Mouse (Mus musculus) midbrain, embryonic 15.5 days (tissue): ENCODE data around the gene Ccn5. TPM values are rescaled to one million over a fixed set of nuclear protein-coding genes. Genes with fewer than 3 reads are reported as not detected.

Source experiments
- polyA plus RNA-seq: library from polyadenylated mRNA; unstranded; fragments of >200 nt; fragmentation: Nextera tagmentation; extraction: Ambion mirVana; gene quantifications from 2 replicates; pipeline ENCODE4 v1.2.1, GENCODE M21; 2015

The Ccn5 gene
- polyA plus RNA-seq, 1 experiment from 2014 or later: 0.28 TPM

Other genes starting within 250 kb of the Ccn5 start
- 47.1 and 50.2 TPM in 2 replicates for gene Ttpal, start 218.5 kb upstream of the Ccn5 start, polyA plus RNA-seq
- 33.0 and 35.9 TPM in 2 replicates for gene Serinc3, start 175.7 kb upstream of the Ccn5 start, polyA plus RNA-seq
- gene Pkig, start 162.5 kb upstream of the Ccn5 start, polyA plus RNA-seq: 125 TPM in 2 replicates
- gene Ada, start 70.6 kb upstream of the Ccn5 start, polyA plus RNA-seq: 3.9 TPM in 2 replicates
- 0.22 TPM in 1 of 2 replicates, not detected in the other for gene Kcnk15, start 32.8 kb downstream of the Ccn5 start, polyA plus RNA-seq
- gene Rims4, start 97.8 kb downstream of the Ccn5 start, polyA plus RNA-seq: 21.1 TPM in 2 replicates
- gene Ywhab, start 174.1 kb downstream of the Ccn5 start, polyA plus RNA-seq: 481 and 500 TPM in 2 replicates
- gene Pabpc1l, start 204.6 kb downstream of the Ccn5 start, polyA plus RNA-seq: 2.2 and 2.4 TPM in 2 replicates
- gene Stk4, start 249.5 kb downstream of the Ccn5 start, polyA plus RNA-seq: 19.6 and 21.1 TPM in 2 replicates